Mouse (Mus musculus) ES-Bruce4 (cell line): ENCODE data around the gene Itsn1. TPM values are rescaled to one million over a fixed set of nuclear protein-coding genes. Genes with fewer than 3 reads are reported as not detected.

Source experiments
- H3K27ac ChIP-seq: 2 replicates; pipeline ENCODE4 v1.5.1; 2012; ENCODE audit warnings: low read length, inconsistent platforms; ENCODE audit not compliant: insufficient read depth
- H3K27me3 ChIP-seq: 2 replicates; pipeline ENCODE4 v1.6.1; 2012; ENCODE audit warnings: mild to moderate bottlenecking, low read length, inconsistent platforms; ENCODE audit not compliant: control insufficient read depth, poor library complexity, insufficient read depth, severe bottlenecking
- H3K36me3 ChIP-seq: 2 replicates; pipeline ENCODE4 v1.6.1; 2012; ENCODE audit warnings: inconsistent platforms, mild to moderate bottlenecking, low read length, moderate library complexity; ENCODE audit not compliant: control insufficient read depth, poor library complexity, insufficient read depth, severe bottlenecking
- H3K4me1 ChIP-seq: one replicate; pipeline ENCODE4 v1.8.1; 2011; ENCODE audit warnings: low read length; ENCODE audit not compliant: control insufficient read depth, insufficient read depth
- H3K4me3 ChIP-seq: 2 replicates; pipeline ENCODE4 v1.5.1; 2011; ENCODE audit warnings: low read depth, mild to moderate bottlenecking, low read length
- H3K9ac ChIP-seq: 2 replicates; pipeline ENCODE4 v1.6.1; 2012; ENCODE audit warnings: low read depth, mild to moderate bottlenecking, inconsistent platforms; ENCODE audit not compliant: poor library complexity, severe bottlenecking
- H3K9me3 ChIP-seq: replicated peaks from 2 replicates; pipeline ENCODE4 v1.6.1; 2012; ENCODE audit warnings: mild to moderate bottlenecking, low read length, inconsistent platforms; ENCODE audit not compliant: control insufficient read depth, poor library complexity, insufficient read depth, severe bottlenecking
- CTCF ChIP-seq: IDR thresholded peaks from one replicate; pipeline ENCODE4 v1.8.1; 2011; ENCODE audit warnings: low read depth, low read length
- EP300 ChIP-seq: IDR thresholded peaks from 2 replicates; pipeline ENCODE4 v1.6.1; 2011; ENCODE audit warnings: low read depth, low read length; ENCODE audit not compliant: insufficient read depth
- POLR2A ChIP-seq: IDR thresholded peaks from one replicate; pipeline ENCODE4 v1.8.1; 2011; ENCODE audit warnings: low read length; ENCODE audit not compliant: insufficient read depth
- polyA plus RNA-seq: library from polyadenylated mRNA; stranded (reverse); fragments of >200 nt; gene quantifications from 2 replicates; pipeline ENCODE4 v1.2.4, GENCODE M21; 2011; ENCODE audit warnings: low read depth; ENCODE audit not compliant: missing spikeins, insufficient read depth, insufficient read length

Gene Itsn1
- polyA plus RNA-seq, 1 experiment = 85.7 TPM

DNA sequence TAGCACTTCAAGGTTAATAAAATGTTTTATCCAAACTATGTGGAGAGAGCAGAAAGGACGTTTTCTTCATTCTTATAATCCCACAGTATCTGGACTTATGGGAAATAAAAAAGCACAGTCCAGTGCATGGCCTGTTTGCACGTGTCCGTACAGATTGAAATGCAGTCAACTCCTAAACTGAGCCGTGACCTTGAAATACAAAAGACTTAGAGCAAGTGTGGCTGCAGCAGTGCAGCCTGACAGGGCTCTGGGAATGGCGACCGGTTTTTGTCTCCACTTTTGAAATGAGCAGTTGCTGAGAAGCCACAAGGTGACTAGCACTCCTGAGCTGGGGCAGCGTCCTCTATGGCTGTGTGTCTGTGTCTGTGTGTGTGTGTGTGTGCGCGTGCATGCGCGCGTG, 124.1 kb downstream of the Itsn1 start:
- H3K9ac ChIP-seq = no peak overlapping the region
- no peaks in the 10 kb centered on the region for H3K36me3 ChIP-seq
- H3K27ac ChIP-seq = no peak overlapping the region
- no peak overlapping the region for H3K4me3 ChIP-seq
- no peak for TF ChIP-seq CTCF
- no peaks in the 10 kb centered on the region for H3K9me3 ChIP-seq
- no peaks in the 10 kb centered on the region for H3K4me1 ChIP-seq
- no peaks in the 10 kb centered on the region for H3K27me3 ChIP-seq

DNA sequence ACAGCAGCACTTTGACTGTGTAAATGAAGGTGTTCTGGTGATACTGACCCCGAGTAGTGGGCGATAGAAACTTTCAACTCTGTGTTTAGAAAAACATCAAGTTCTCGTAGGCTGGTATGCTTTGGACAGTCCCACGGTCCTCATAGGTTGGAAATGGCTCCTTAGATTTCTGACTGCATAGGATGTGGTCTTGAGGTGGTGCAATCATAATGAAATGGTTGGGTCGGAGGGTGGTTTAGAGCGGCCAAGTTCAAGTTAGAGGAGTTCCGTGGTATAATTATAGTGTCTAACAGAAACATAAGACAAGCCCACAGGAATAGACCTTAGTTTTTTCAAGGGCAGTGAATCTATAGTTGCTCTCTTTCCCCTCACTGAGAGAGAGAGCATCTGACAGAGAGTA, 129.6 kb downstream of the Itsn1 start:
- Histone ChIP-seq H3K4me3 (no peak overlapping the region), H3K27me3 (no peaks in the 10 kb centered on the region), H3K4me1 (peaks cover 7% of the 10 kb centered on the region), H3K36me3 (no peaks in the 10 kb centered on the region), H3K9ac (no peak overlapping the region), H3K9me3 (no peaks in the 10 kb centered on the region), H3K27ac (no peak overlapping the region)
- no peak for TF ChIP-seq POLR2A
- TF ChIP-seq EP300 = no peak
- TF ChIP-seq CTCF = no peak

DNA sequence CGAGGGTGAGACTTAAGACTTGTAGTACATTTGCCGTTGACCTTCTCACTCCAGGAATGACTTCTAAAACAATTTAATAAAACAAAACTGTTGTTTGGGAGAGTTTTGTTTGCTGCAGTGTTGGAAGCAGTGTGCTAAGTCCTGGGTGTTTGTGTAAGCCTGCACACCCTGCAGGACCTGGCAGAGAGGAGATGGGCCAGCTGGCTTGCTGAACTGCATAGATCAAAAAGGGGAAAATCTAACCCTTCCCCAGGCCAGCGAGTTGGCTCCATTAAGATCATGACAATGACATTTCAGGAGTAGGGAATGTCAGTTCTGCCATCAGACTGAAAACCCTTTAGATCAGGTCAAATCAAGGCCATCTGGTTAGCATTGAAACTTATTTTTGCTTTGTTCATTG, 130.1 kb downstream of the Itsn1 start:
- Histone ChIP-seq H3K9me3 (no peaks in the 10 kb centered on the region), H3K27me3 (no peaks in the 10 kb centered on the region), H3K4me3 (no peak overlapping the region), H3K36me3 (no peaks in the 10 kb centered on the region), H3K9ac (no peak overlapping the region), H3K4me1 (peaks cover 7% of the 10 kb centered on the region), H3K27ac (no peak overlapping the region)
- no peak for TF ChIP-seq POLR2A
- no peak for TF ChIP-seq EP300
- TF ChIP-seq CTCF = no peak

DNA sequence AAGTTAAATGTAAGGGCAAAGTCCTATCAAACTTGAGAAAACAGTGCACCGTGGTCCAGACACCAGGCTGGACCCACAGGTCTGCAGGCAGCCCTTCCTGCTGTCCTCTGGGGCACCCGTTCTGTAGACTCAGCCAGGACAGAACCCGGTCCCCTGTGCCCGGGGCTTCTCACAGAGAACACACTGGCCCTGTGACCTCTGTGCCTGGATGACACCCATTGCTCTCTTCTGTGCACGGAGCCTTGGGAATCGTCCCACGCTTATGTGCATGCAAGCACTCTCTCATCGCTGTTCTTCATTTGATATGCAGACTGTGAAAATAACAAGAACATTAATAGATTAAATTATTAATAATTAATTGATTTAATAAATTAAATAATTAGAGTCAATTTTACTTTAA, 130.9 kb downstream of the Itsn1 start:
- H3K9me3 ChIP-seq = no peaks in the 10 kb centered on the region
- H3K27me3 ChIP-seq = no peaks in the 10 kb centered on the region
- no peak for TF ChIP-seq POLR2A
- no peak for TF ChIP-seq CTCF
- H3K4me1 ChIP-seq = peaks cover 7% of the 10 kb centered on the region
- H3K36me3 ChIP-seq = no peaks in the 10 kb centered on the region
- H3K4me3 ChIP-seq = no peak overlapping the region
- no peak overlapping the region for H3K9ac ChIP-seq
- H3K27ac ChIP-seq = no peak overlapping the region

DNA sequence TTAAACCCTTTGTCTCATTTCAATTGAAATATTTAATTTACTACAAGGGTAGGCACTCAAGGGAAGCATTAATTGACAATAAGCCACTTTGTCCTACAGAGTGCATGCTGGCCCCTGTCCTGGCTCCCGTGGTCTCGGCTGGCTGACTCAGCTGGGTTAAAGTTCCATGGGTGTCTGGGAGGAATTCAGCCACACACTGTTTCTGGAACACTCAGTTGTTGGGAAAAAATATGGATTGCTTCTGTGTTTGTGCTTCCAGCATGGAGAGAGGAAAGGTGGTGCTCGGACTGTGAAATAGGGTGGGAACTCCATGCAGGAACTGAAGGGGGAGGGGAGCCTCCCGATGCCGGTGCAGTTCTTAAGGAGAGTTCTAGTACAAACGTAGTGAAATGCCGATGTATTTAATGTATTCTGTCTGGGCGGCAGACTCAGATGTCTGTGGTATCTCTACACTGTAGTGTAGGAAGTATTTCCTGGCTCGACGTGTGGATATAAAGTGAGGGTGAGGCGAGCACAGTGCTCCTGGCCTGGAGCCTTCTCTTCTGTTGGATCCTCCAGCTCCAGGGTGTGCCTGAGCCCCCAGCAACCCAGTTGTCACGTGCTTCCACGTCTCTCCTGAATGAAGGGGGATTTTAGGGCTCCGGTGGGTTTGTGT, 131.5 kb downstream of the Itsn1 start:
- TF ChIP-seq POLR2A (no peak), EP300 (no peak), CTCF (no peak)
- Histone ChIP-seq H3K9me3 (no peaks in the 10 kb centered on the region), H3K27me3 (no peaks in the 10 kb centered on the region), H3K9ac (no peak overlapping the region), H3K27ac (no peak overlapping the region), H3K4me3 (no peak overlapping the region), H3K4me1 (peaks cover 7% of the 10 kb centered on the region), H3K36me3 (no peaks in the 10 kb centered on the region)

DNA sequence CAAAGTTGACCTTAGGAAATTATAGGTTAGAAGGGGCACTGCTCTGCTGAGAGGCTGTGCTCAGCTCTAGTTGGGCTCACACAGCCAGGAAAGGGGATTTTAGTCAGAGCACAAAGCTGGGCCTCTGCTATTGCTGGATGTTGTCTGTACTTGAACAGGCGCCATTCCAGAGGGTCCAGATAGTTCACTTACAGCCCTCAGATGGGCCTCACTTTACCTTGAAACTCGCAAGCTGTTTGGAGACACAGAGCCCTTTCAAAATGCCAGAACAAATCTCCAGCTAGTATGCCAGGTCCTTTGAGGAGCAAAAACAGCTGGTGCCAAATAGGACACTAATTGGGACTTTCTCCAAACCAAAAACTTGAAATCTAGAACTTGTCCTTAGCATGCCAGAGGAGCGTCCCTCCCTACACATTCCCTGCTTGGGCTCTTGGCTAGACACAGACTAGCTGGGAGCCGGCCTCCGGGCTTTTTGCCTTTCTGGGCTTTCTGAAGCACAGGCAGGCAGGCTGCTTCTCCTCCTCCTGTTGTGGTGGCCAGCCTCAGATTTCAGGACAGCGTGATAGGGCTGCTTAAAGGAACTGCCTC, 132.8 kb downstream of the Itsn1 start:
- Histone ChIP-seq H3K9me3 (no peaks in the 10 kb centered on the region), H3K9ac (no peak overlapping the region), H3K27ac (peak overlapping the region; percentile 33), H3K36me3 (no peaks in the 10 kb centered on the region), H3K4me3 (no peak overlapping the region), H3K4me1 (peaks cover 7% of the 10 kb centered on the region), H3K27me3 (no peaks in the 10 kb centered on the region)
- no peak for TF ChIP-seq EP300
- no peak for TF ChIP-seq CTCF
- TF ChIP-seq POLR2A = no peak
